Mouse (Mus musculus): ENCODE data around the gene Tpst1. TPM values are rescaled to one million over a fixed set of nuclear protein-coding genes. Genes with fewer than 3 reads are reported as not detected.

The Tpst1 gene
- polyA plus RNA-seq, 1 experiment from 2014 or later = 63.0 TPM

DNA sequence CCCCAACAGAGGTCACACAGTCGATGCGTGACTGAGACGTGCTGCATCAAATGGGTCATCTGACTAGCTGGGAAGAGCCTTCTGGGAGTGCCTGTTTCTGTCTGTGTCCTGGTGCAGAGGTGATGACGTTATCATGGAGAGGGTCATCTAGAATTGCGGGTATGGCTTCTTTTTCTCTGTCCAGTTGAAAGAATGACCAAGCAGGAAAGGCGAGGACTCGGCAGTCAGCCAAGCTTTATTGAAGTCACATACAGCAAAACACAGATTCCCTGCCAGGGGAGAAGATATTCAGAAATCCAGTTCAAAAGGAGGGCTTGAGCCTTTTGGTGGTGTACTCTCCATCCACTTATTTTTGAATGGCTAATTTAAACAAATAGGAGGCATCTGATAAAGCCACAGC, 70.0 kb downstream of the Tpst1 start:
- no peaks in the 10 kb centered on the region for H3K27me3 ChIP-seq (ENCODE audit: control insufficient read depth, insufficient read depth, low read length)
- H3K27ac ChIP-seq = no peak overlapping the region
- H3K4me2 ChIP-seq (replicated peaks) = no peak overlapping the region
- no peak for ATAC-seq (ENCODE audit: low FRiP score)
- peaks cover 4% of the 10 kb centered on the region; the same call in 1 of the 2 replicates for H3K36me3 ChIP-seq (replicated peaks; ENCODE audit: control insufficient read depth, insufficient read depth)
- no peak for DNase-seq (ENCODE audit: low spot score)
- H3K4me1 ChIP-seq (replicated peaks; ENCODE audit: control insufficient read depth, insufficient read depth, low read length) = peaks cover 11% of the 10 kb centered on the region; the same call in 1 of the 2 replicates
- H3K9me3 ChIP-seq (ENCODE audit: control insufficient read depth, low read length) = no peaks in the 10 kb centered on the region
- 89% methylated on average over 7 of the region's 7 CpGs for WGBS
- no peak overlapping the region for H3K4me3 ChIP-seq (replicated peaks; ENCODE audit: low read length)
- no peak overlapping the region for H3K9ac ChIP-seq

DNA sequence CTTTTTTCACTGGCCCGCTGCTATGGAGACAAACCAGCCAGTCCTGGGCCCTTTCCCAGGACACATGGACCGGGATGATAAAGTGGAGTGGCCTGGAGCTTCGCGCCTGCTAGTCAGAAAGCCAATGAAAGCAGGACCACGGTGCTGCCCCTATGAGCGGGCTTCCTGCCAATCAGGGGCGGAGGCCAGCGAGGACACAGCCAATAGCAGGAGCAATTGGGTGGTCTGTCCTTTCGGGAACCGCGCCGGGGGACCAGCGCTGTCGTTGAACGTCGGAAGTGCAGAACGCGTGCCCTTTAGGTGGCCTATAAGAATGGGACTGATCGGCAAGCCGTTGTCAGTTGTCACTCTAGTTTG, 70.8 kb downstream of the Tpst1 start:
- H3K4me1 ChIP-seq (replicated peaks; ENCODE audit: control insufficient read depth, insufficient read depth, low read length) = peaks cover 11% of the 10 kb centered on the region; the same call in 1 of the 2 replicates
- H3K9me3 ChIP-seq (ENCODE audit: control insufficient read depth, low read length) = no peaks in the 10 kb centered on the region
- peak overlapping the region; percentile 78 for H3K4me2 ChIP-seq (replicated peaks)
- H3K9ac ChIP-seq = peak overlapping the region; percentile 47
- 2% methylated on average over 20 of the region's 20 CpGs for WGBS
- no peaks in the 10 kb centered on the region for H3K27me3 ChIP-seq (ENCODE audit: control insufficient read depth, insufficient read depth, low read length)
- DNase-seq (ENCODE audit: low spot score) = peak; percentile 80
- peak; percentile 57 for ATAC-seq (ENCODE audit: low FRiP score)
- H3K4me3 ChIP-seq (replicated peaks; ENCODE audit: low read length) = peak overlapping the region; percentile 66
- H3K27ac ChIP-seq = peak overlapping the region; percentile 91
- H3K36me3 ChIP-seq (replicated peaks; ENCODE audit: control insufficient read depth, insufficient read depth) = peaks cover 12% of the 10 kb centered on the region

DNA sequence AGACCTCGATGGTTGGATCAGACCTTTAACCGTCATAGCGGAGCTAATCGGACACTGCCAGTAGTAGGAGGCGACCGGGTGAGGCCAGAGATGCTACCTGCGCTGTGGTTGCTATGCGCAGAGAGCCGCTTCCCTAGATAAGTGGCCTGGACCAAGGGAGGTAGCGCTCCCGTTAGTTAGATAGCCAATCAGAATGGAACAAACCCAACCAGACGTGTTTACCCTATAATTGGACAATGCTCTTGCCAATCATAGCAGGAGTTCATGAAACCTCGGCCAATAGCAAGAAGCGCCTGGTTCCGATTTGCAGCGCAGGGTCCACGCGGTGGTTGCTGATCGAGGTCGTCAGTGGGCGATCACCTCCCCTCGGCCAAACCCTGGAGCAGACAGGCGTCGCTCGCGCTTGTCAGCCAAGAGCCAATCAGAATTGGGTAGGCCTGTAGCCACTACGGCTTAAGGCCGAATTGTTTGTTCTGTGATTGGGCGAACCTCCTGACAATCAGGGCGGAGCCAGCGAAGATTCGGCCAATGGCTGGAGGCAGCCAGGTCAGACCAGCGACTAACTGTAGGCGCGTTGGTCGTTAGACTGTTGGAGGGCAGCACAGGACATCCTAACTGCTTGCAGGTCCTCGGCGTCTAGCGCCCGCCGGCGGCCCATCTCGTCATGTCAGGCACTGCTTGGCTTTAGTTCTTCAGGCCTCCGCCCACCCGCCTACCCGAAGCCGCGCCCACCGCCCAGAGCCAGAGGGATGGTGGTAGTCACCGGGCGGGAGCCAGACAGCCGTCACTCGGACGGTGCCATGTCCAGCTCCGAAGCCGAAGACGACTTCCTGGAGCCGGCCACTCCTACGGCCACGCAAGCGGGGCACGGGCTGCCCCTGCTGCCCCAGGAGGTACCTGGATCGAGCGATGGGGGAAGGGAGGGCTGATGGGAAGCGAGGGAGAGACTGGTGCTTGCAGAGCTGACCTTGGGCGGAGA, 71.5 kb downstream of the Tpst1 start, which contains the start of gene Kctd7:
TSS of gene Kctd7 (plus strand) at position 528 of the 979 bp plus-strand sequence.
- Histone ChIP-seq H3K27ac (peak within 1 kb of the TSS; percentile 91), H3K36me3 (replicated peaks; ENCODE audit: control insufficient read depth, insufficient read depth) (peaks cover 19% of the 10 kb centered on the region), H3K4me2 (replicated peaks) (peak within 1 kb of the TSS; percentile 78), H3K4me1 (replicated peaks; ENCODE audit: control insufficient read depth, insufficient read depth, low read length) (peaks cover 11% of the 10 kb centered on the region; the same call in 1 of the 2 replicates), H3K27me3 (ENCODE audit: control insufficient read depth, insufficient read depth, low read length) (no peaks in the 10 kb centered on the region), H3K4me3 (replicated peaks; ENCODE audit: low read length) (peak within 1 kb of the TSS; percentile 66), H3K9me3 (ENCODE audit: control insufficient read depth, low read length) (no peaks in the 10 kb centered on the region), H3K9ac (peak within 1 kb of the TSS; percentile 75)
- peak; percentile 98 for ATAC-seq (ENCODE audit: low FRiP score)
- peak; percentile 94 for DNase-seq (ENCODE audit: low spot score)
- WGBS = under 1% methylated on average over 65 of the region's 66 CpGs

GRCm38 (mm10) chr5:130145961-130146360, 72.8 kb downstream of the Tpst1 start:
- Histone ChIP-seq H3K4me3 (replicated peaks; ENCODE audit: low read length) (peak overlapping the region; percentile 66), H3K4me1 (replicated peaks; ENCODE audit: control insufficient read depth, insufficient read depth, low read length) (peaks cover 11% of the 10 kb centered on the region; the same call in 1 of the 2 replicates), H3K36me3 (replicated peaks; ENCODE audit: control insufficient read depth, insufficient read depth) (peaks cover 31% of the 10 kb centered on the region), H3K9me3 (ENCODE audit: control insufficient read depth, low read length) (no peaks in the 10 kb centered on the region), H3K27ac (no peak overlapping the region), H3K27me3 (ENCODE audit: control insufficient read depth, insufficient read depth, low read length) (no peaks in the 10 kb centered on the region), H3K9ac (peak overlapping the region; percentile 75; the same call in 1 of the 2 replicates), H3K4me2 (replicated peaks) (peak overlapping the region; percentile 78)
- DNase-seq (ENCODE audit: low spot score) = no peak
- 82% methylated on average over 8 of the region's 8 CpGs for WGBS
- no peak for ATAC-seq (ENCODE audit: low FRiP score)

DNA sequence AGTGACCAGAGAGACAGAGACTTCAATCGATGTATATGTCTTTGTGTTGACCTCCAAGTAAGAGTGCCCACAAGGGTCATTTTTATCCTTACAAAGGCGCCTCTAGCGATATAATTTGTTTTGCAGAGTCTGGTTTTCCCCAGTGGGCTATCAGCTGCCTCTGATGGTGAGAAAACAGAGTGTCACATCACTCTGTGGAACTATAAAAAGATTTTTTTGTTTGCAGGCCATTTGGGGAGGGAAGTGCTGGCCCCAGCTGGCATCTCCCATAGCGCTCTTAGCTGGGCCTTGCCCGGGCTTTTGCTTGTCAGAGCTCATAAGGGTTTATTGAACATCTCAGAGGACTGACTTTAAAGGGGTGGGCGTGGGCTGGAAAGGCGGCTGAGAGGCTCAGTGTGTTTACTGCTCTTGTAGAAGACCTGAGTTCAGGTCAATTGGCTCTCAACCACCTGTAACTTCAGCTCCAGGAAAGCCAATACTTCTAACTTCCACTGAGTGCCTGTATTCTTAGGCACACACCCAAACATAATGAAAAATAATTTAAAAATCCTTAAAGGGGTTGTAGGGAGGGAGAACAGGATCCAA, 76.7 kb downstream of the Tpst1 start:
- H3K36me3 ChIP-seq (replicated peaks; ENCODE audit: control insufficient read depth, insufficient read depth) = peaks cover 57% of the 10 kb centered on the region
- no peak for DNase-seq (ENCODE audit: low spot score)
- H3K9ac ChIP-seq = no peak overlapping the region
- no peaks in the 10 kb centered on the region for H3K9me3 ChIP-seq (ENCODE audit: control insufficient read depth, low read length)
- H3K27ac ChIP-seq = no peak overlapping the region
- no peak for ATAC-seq (ENCODE audit: low FRiP score)
- WGBS = 84% methylated on average over 7 of the region's 7 CpGs
- no peak overlapping the region for H3K4me3 ChIP-seq (replicated peaks; ENCODE audit: low read length)
- peaks cover 7% of the 10 kb centered on the region; the same call in 1 of the 2 replicates for H3K4me1 ChIP-seq (replicated peaks; ENCODE audit: control insufficient read depth, insufficient read depth, low read length)
- no peaks in the 10 kb centered on the region for H3K27me3 ChIP-seq (ENCODE audit: control insufficient read depth, insufficient read depth, low read length)
- H3K4me2 ChIP-seq (replicated peaks) = no peak overlapping the region

DNA sequence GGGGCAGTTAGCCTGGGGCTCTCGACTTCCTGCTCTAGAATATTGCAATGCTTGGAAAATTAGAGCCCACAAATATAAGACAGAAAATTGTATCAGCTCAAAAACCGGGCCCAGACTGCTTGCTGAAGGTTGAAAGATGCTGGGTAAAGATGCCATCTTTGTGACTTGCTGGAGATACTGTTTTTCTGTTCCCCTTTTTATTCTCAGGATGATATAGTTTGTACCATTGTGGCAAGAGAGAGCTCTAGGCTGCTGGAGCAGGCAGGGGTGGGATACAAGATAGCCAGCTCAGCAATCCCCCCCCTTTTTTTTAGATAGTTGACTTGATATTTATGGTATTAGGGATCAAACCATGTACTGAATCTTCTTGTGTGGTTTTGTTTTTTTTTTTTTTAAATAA, 81.2 kb downstream of the Tpst1 start:
- Histone ChIP-seq H3K36me3 (replicated peaks; ENCODE audit: control insufficient read depth, insufficient read depth) (peaks cover 48% of the 10 kb centered on the region), H3K9me3 (ENCODE audit: control insufficient read depth, low read length) (no peaks in the 10 kb centered on the region), H3K4me1 (replicated peaks; ENCODE audit: control insufficient read depth, insufficient read depth, low read length) (no peaks in the 10 kb centered on the region), H3K4me3 (replicated peaks; ENCODE audit: low read length) (no peak overlapping the region), H3K9ac (no peak overlapping the region), H3K4me2 (replicated peaks) (no peak overlapping the region), H3K27ac (no peak overlapping the region), H3K27me3 (ENCODE audit: control insufficient read depth, insufficient read depth, low read length) (no peaks in the 10 kb centered on the region)
- DNase-seq (ENCODE audit: low spot score) = no peak
- ATAC-seq (ENCODE audit: low FRiP score) = no peak
- WGBS = 82% methylated on average over 2 of the region's 2 CpGs

GRCm38 (mm10) chr5:130158545-130158944, 85.4 kb downstream of the Tpst1 start:
- 78% methylated on average over 4 of the region's 4 CpGs for WGBS
- Histone ChIP-seq H3K4me1 (replicated peaks; ENCODE audit: control insufficient read depth, insufficient read depth, low read length) (no peaks in the 10 kb centered on the region), H3K4me3 (replicated peaks; ENCODE audit: low read length) (no peak overlapping the region), H3K27me3 (ENCODE audit: control insufficient read depth, insufficient read depth, low read length) (no peaks in the 10 kb centered on the region), H3K27ac (no peak overlapping the region), H3K4me2 (replicated peaks) (no peak overlapping the region), H3K36me3 (replicated peaks; ENCODE audit: control insufficient read depth, insufficient read depth) (peaks cover 10% of the 10 kb centered on the region), H3K9ac (no peak overlapping the region), H3K9me3 (ENCODE audit: control insufficient read depth, low read length) (no peaks in the 10 kb centered on the region)
- ATAC-seq (ENCODE audit: low FRiP score) (no peak), DNase-seq (ENCODE audit: low spot score) (no peak)

GRCm38 (mm10) chr5:130159761-130160201, 86.7 kb downstream of the Tpst1 start:
- peaks cover 7% of the 10 kb centered on the region; the same call in 1 of the 2 replicates for H3K36me3 ChIP-seq (replicated peaks; ENCODE audit: control insufficient read depth, insufficient read depth)
- H3K4me2 ChIP-seq (replicated peaks) = no peak overlapping the region
- WGBS = 72% methylated on average over 7 of the region's 7 CpGs
- H3K4me3 ChIP-seq (replicated peaks; ENCODE audit: low read length) = no peak overlapping the region
- H3K27ac ChIP-seq = no peak overlapping the region
- no peak for DNase-seq (ENCODE audit: low spot score)
- H3K9ac ChIP-seq = no peak overlapping the region
- H3K4me1 ChIP-seq (replicated peaks; ENCODE audit: control insufficient read depth, insufficient read depth, low read length) = no peaks in the 10 kb centered on the region
- H3K9me3 ChIP-seq (ENCODE audit: control insufficient read depth, low read length) = no peaks in the 10 kb centered on the region
- H3K27me3 ChIP-seq (ENCODE audit: control insufficient read depth, insufficient read depth, low read length) = no peaks in the 10 kb centered on the region
- no peak for ATAC-seq (ENCODE audit: low FRiP score)

DNA sequence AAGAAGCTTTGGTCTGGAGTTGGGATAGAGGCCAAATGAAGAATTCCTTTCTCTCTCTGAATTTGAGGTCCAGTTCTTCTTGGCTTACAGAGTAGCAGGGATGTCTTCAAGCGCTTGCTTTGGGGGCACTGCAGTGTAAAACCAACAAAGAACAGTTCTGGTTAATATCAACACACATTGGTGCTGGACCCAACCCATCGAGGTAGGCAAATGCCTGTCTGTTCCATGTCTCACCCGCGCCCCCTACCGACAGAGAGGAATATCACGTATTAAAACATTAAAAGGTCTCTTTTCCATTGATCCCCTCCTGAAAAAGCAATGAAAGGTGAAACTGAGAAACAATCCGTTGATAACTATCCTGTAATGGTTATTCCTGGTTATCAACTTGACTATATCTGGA, 90.5 kb downstream of the Tpst1 start:
- ATAC-seq (ENCODE audit: low FRiP score) (no peak), DNase-seq (ENCODE audit: low spot score) (peak; percentile 50)
- no peak overlapping the region for H3K4me3 ChIP-seq (replicated peaks; ENCODE audit: low read length)
- no peak overlapping the region for H3K9ac ChIP-seq
- no peak overlapping the region for H3K27ac ChIP-seq
- H3K27me3 ChIP-seq (ENCODE audit: control insufficient read depth, insufficient read depth, low read length) = no peaks in the 10 kb centered on the region
- H3K4me1 ChIP-seq (replicated peaks; ENCODE audit: control insufficient read depth, insufficient read depth, low read length) = no peaks in the 10 kb centered on the region
- 4% methylated on average over 7 of the region's 7 CpGs for WGBS
- H3K4me2 ChIP-seq (replicated peaks) = no peak overlapping the region
- H3K9me3 ChIP-seq (ENCODE audit: control insufficient read depth, low read length) = no peaks in the 10 kb centered on the region
- H3K36me3 ChIP-seq (replicated peaks; ENCODE audit: control insufficient read depth, insufficient read depth) = no peaks in the 10 kb centered on the region
